ENCODE assay signal across 28 mouse cellular contexts in the genomic region with DNA sequence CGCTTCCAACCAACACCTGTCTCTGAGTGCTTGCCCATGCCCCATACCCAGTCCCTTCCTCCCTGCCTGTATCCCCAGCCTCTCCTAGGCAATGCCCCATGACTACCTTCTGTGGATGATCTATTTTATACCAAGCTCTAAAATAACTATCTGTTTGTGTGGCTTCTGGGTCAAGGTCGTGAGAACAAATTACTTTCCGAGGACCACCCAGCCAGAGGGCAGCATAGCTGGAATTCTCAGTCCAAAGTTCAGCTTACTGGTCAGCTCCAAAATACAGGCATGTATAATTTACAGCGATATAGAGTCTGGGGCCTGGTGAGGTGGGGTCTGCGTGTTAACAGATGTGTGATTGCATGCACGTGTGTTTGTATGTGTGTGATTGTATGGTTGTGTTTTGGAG.
DNase-seq lines count a peak whose midpoint lies in the region; ATAC-seq lines count a peak whose summit lies in the region.
"Had no signal": no experiment of that assay in that cellular context is flagged by ENCODE, and none has a peak within 500 bp of the region (broad histone marks: within the 10 kb centered on the region; RNA-seq: fewer than 3 reads in every experiment).

No protein-coding gene starts in this region.

- H3K27me3 ChIP-seq in midbrain, embryonic 11.5 days (ENCODE audit: control insufficient read depth, insufficient read depth, low read length) = no peaks in the 10 kb centered on the region
- H3K27me3 ChIP-seq in midbrain, embryonic 15.5 days (replicated peaks) = no peaks in the 10 kb centered on the region
- H3K27me3 ChIP-seq: CH12.LX; embryonic facial prominence, embryonic 13.5 days; embryonic facial prominence, embryonic 15.5 days; forebrain, embryonic 12.5 days had no signal

- H3K9me3 ChIP-seq in midbrain, embryonic 11.5 days (ENCODE audit: control insufficient read depth, low read length) = no peaks in the 10 kb centered on the region
- H3K9me3 ChIP-seq in midbrain, embryonic 15.5 days = no peaks in the 10 kb centered on the region
- H3K9me3 ChIP-seq: embryonic facial prominence, embryonic 13.5 days; embryonic facial prominence, embryonic 15.5 days; forebrain, embryonic 10.5 days; forebrain, embryonic 12.5 days had no signal

- WGBS in midbrain, embryonic 11.5 days = 79% methylated on average over 6 of the region's 6 CpGs
- 89% methylated on average over 6 of the region's 6 CpGs for WGBS in midbrain, embryonic 15.5 days

- H3K36me3 ChIP-seq in midbrain, embryonic 11.5 days (ENCODE audit: control insufficient read depth, insufficient read depth, low read length) = no peaks in the 10 kb centered on the region
- H3K36me3 ChIP-seq in midbrain, embryonic 15.5 days (replicated peaks) = no peaks in the 10 kb centered on the region
- H3K36me3 ChIP-seq: embryonic facial prominence, embryonic 13.5 days; embryonic facial prominence, embryonic 15.5 days; forebrain, embryonic 10.5 days; forebrain, embryonic 12.5 days had no signal

- H3K27ac ChIP-seq in midbrain, embryonic 11.5 days (ENCODE audit: low read depth, low read length) = no peak overlapping the region
- no peak overlapping the region for H3K27ac ChIP-seq in midbrain, embryonic 15.5 days
- H3K27ac ChIP-seq: embryonic facial prominence, embryonic 13.5 days; embryonic facial prominence, embryonic 15.5 days; forebrain, embryonic 10.5 days; forebrain, embryonic 12.5 days had no signal

- peak; percentile 38 for DNase-seq in embryo, embryonic 10.5 days (ENCODE audit: low spot score)
- no peak for DNase-seq in embryo, embryonic 10 days (ENCODE audit: low spot score)
- DNase-seq in midbrain, embryonic 11.5 days (ENCODE audit: low spot score, missing footprints) = peak; percentile 45
- DNase-seq in ES-CJ7 (ENCODE audit: low read depth, low spot score) = peak; percentile 11
- peak; percentile 37 for DNase-seq in mesoderm, embryonic 11.5 days (ENCODE audit: low read depth, low spot score)
- DNase-seq in heart, adult 8-10 months (ENCODE audit: low spot score) = no peak
- DNase-seq in adrenal gland, adult 8-10 months = no peak
- DNase-seq: adrenal gland, postnatal 10 days; adrenal gland, postnatal 25 days; B cell, adult 2 months; cerebellum, adult 11 months; cerebellum, adult 18-20 months; cerebellum, adult 8-10 months; cerebellum, adult 9-11 months; cerebellum, postnatal 14 days; cerebellum, postnatal 36 days; embryo, embryonic 11 days; forebrain, postnatal 0 days had no signal

- H3K4me1 ChIP-seq in midbrain, embryonic 11.5 days (ENCODE audit: control insufficient read depth, insufficient read depth, low read length) = no peaks in the 10 kb centered on the region
- no peaks in the 10 kb centered on the region for H3K4me1 ChIP-seq in midbrain, embryonic 15.5 days
- H3K4me1 ChIP-seq: embryonic facial prominence, embryonic 13.5 days; embryonic facial prominence, embryonic 15.5 days; forebrain, embryonic 10.5 days; forebrain, embryonic 12.5 days had no signal

- no peak for ATAC-seq in midbrain, embryonic 11.5 days (ENCODE audit: low FRiP score)
- ATAC-seq in midbrain, embryonic 15.5 days (replicated peaks) = no peak
- ATAC-seq: activated CD4-positive, CD25-positive, alpha-beta regulatory T cell, adult 4 months; CD4-positive, CD25-positive, alpha-beta regulatory T cell, adult 4 months; forebrain, embryonic 14.5 days; forebrain, postnatal 0 days had no signal

- no peak overlapping the region for H3K4me2 ChIP-seq in midbrain, embryonic 11.5 days
- H3K4me2 ChIP-seq in midbrain, embryonic 15.5 days = no peak overlapping the region
- H3K4me2 ChIP-seq: embryonic facial prominence, embryonic 13.5 days; embryonic facial prominence, embryonic 15.5 days; forebrain, embryonic 12.5 days had no signal

- no peak overlapping the region for H3K4me3 ChIP-seq in midbrain, embryonic 11.5 days (ENCODE audit: low read depth, low read length)
- no peak overlapping the region for H3K4me3 ChIP-seq in midbrain, embryonic 15.5 days
- H3K4me3 ChIP-seq: embryonic facial prominence, embryonic 13.5 days; embryonic facial prominence, embryonic 15.5 days; erythroblast, embryonic 14.5 days; forebrain, embryonic 10.5 days; forebrain, embryonic 12.5 days had no signal

- no peak overlapping the region for H3K9ac ChIP-seq in midbrain, embryonic 11.5 days (ENCODE audit: low read length)
- no peak overlapping the region for H3K9ac ChIP-seq in midbrain, embryonic 15.5 days
- H3K9ac ChIP-seq: embryonic facial prominence, embryonic 13.5 days; embryonic facial prominence, embryonic 15.5 days; forebrain, embryonic 12.5 days; forebrain, postnatal 0 days had no signal

Comparison
In these comparisons a context has a peak if more than half of its experiments do, and no peak if none do; other contexts are left out.
1. DNase-seq: peak in embryo, embryonic 10.5 days (single experiment), midbrain, embryonic 11.5 days (single experiment), ES-CJ7 (single experiment) and mesoderm, embryonic 11.5 days (single experiment); none in embryo, embryonic 10 days (single experiment), heart, adult 8-10 months (single experiment) and adrenal gland, adult 8-10 months (single experiment).